13 mouse cellular contexts compared by ENCODE assay signal in genomic region chr17:29494732-29495076, GRCm38 (mm10). TPM values are rescaled to one million over a fixed set of nuclear protein-coding genes. Genes with fewer than 3 reads are reported as not detected.
DNase-seq lines count a peak whose midpoint lies in the region; ATAC-seq and TF ChIP-seq lines count a peak whose summit lies in the region.
"Had no signal": no experiment of that assay in that cellular context is flagged by ENCODE, and none has a peak within 500 bp of the region (broad histone marks: within the 10 kb centered on the region; RNA-seq: fewer than 3 reads in every experiment).

No protein-coding gene starts in this region.

- H3K4me3 ChIP-seq in gastrocnemius, adult 2 months, result peak overlapping the region; percentile 9; the same call in 1 of the 2 replicates
- H3K4me3 ChIP-seq in lung, embryonic 14.5 days (ENCODE audit: low read depth, low read length), result 0 out of 2 replicates have a peak overlapping the region, but pooled peaks have one; percentile 95
- H3K4me3 ChIP-seq in G1E (ENCODE audit: low read depth, low read length), result peak overlapping the region; percentile 99
- peak overlapping the region; percentile 85 for H3K4me3 ChIP-seq in liver, embryonic 11.5 days (ENCODE audit: low read depth, low read length)

- no peak overlapping the region for H3K4me2 ChIP-seq in lung, embryonic 14.5 days
- peak overlapping the region; percentile 88 for H3K4me2 ChIP-seq in liver, embryonic 11.5 days

- H3K9ac ChIP-seq in lung, embryonic 14.5 days, result no peak overlapping the region
- peak overlapping the region; percentile 99 for H3K9ac ChIP-seq in liver, embryonic 11.5 days (ENCODE audit: low read depth, low read length)

- ATAC-seq in lung, embryonic 14.5 days (ENCODE audit: insufficient read depth), result no peak
- ATAC-seq in G1E (ENCODE audit: extremely low read depth, insufficient number of reproducible peaks, low FRiP score, poor library complexity, severe bottlenecking), result no peak
- ATAC-seq in liver, embryonic 11.5 days (replicated peaks; ENCODE audit: low FRiP score), result no peak

- peak overlapping the region; percentile 28; the same call in 1 of the 2 replicates for H3K27ac ChIP-seq in gastrocnemius, adult 2 months
- H3K27ac ChIP-seq in lung, embryonic 14.5 days (ENCODE audit: low read depth), result no peak overlapping the region
- peak overlapping the region; percentile 89 for H3K27ac ChIP-seq in liver, embryonic 11.5 days (ENCODE audit: low read depth, low read length)

- H3K4me1 ChIP-seq in lung, embryonic 14.5 days (ENCODE audit: insufficient read depth), result no peaks in the 10 kb centered on the region
- peaks cover 45% of the 10 kb centered on the region for H3K4me1 ChIP-seq in G1E (ENCODE audit: insufficient read depth, low read depth, low read length)
- H3K4me1 ChIP-seq in liver, embryonic 11.5 days (replicated peaks; ENCODE audit: control insufficient read depth, insufficient read depth, low read length), result peaks cover 45% of the 10 kb centered on the region

- H3K9me3 ChIP-seq in lung, embryonic 14.5 days (ENCODE audit: low read depth, low read length), result no peaks in the 10 kb centered on the region
- no peaks in the 10 kb centered on the region for H3K9me3 ChIP-seq in G1E (replicated peaks)
- no peaks in the 10 kb centered on the region for H3K9me3 ChIP-seq in liver, embryonic 11.5 days (ENCODE audit: control insufficient read depth, low read length)

- DNase-seq in gastrocnemius, adult 2 months, result no peak
- no peak for DNase-seq in gastrocnemius, postnatal 10 days
- no peak for DNase-seq in lung, embryonic 14.5 days
- DNase-seq in lung, postnatal 36 days, result no peak
- DNase-seq in G1E (ENCODE audit: low spot score), result no peak
- no peak for DNase-seq in liver, embryonic 11.5 days (ENCODE audit: low spot score)
- no peak for DNase-seq in urinary bladder, adult 18-20 months (ENCODE audit: low spot score in 2 of 2)
- no peak for DNase-seq in B cell, adult 2 months
- DNase-seq: heart, adult 18-20 months; lung, postnatal 14 days had no signal

- H3K27me3 ChIP-seq in lung, embryonic 14.5 days (ENCODE audit: insufficient read depth, low read length), result no peaks in the 10 kb centered on the region
- no peaks in the 10 kb centered on the region for H3K27me3 ChIP-seq in G1E (ENCODE audit: insufficient read depth, low read length)
- no peaks in the 10 kb centered on the region for H3K27me3 ChIP-seq in liver, embryonic 11.5 days (replicated peaks; ENCODE audit: control insufficient read depth, insufficient read depth, low read length)

- 57% methylated on average over 8 of the region's 8 CpGs for WGBS in lung, embryonic 14.5 days
- 57% methylated on average over 7 of the region's 8 CpGs for WGBS in liver, embryonic 11.5 days

- intact Hi-C loops in gastrocnemius, adult 2 months (cut with DNase I), result no loop called here

- no peak for TF ChIP-seq CTCF in gastrocnemius, adult 2 months (IDR thresholded peaks at IDR 0.05)
- no peak for TF ChIP-seq CTCF in lung, embryonic 14.5 days (IDR thresholded peaks at IDR 0.05; ENCODE audit: low read depth)
- no peak for TF ChIP-seq CTCF in G1E (IDR thresholded peaks at IDR 0.05; ENCODE audit: low read depth, low read length)

- peaks cover 24% of the 10 kb centered on the region for H3K36me3 ChIP-seq in lung, embryonic 14.5 days (ENCODE audit: insufficient read depth)
- peaks cover 46% of the 10 kb centered on the region for H3K36me3 ChIP-seq in G1E (replicated peaks)
- peaks cover 18% of the 10 kb centered on the region for H3K36me3 ChIP-seq in liver, embryonic 11.5 days (ENCODE audit: control insufficient read depth, insufficient read depth, low read length)

RNA-seq across cellular contexts. Expression of gene Pim1, which starts 4.2 kb away (rescaled TPM):
- total RNA-seq in gastrocnemius, adult 2 months (2021), result 10 to 100 TPM; 13.8 to 35.2 TPM
- 10 to 100 TPM; 15.0 to 23.3 TPM for total RNA-seq in gastrocnemius, postnatal 10 days (2021)
- 14.1 and 16.0 TPM in 2 replicates for polyA plus RNA-seq in lung, embryonic 14.5 days (2014; fragmentation: Nextera tagmentation; extraction: Ambion mirVana)
- total RNA-seq in G1E (2014; fragmentation: Nextera tagmentation) (151 and 167 TPM in 2 replicates), G1E (2017) (174 and 180 TPM in 2 replicates)
- 123 and 154 TPM in 2 replicates for polyA plus RNA-seq in G1E (2012)
- 41.6 and 47.0 TPM in 2 replicates for polyA plus RNA-seq in liver, embryonic 11.5 days (2014; fragmentation: Nextera tagmentation; extraction: Ambion mirVana)

RNA-seq across cellular contexts. Expression of gene Gm17657, which starts 54.7 kb away (rescaled TPM):
- total RNA-seq in gastrocnemius, adult 2 months (2021), result not detected
- total RNA-seq in gastrocnemius, postnatal 10 days (2021), result not detected
- not detected in 2 replicates for polyA plus RNA-seq in lung, embryonic 14.5 days (2014; fragmentation: Nextera tagmentation; extraction: Ambion mirVana)
- total RNA-seq in G1E (2014; fragmentation: Nextera tagmentation), result not detected in 2 replicates
- 0.11 TPM in 1 of 2 replicates, not detected in the other for total RNA-seq in G1E (2017)
- polyA plus RNA-seq in G1E (2012), result not detected in 2 replicates
- 0.11 TPM in 1 of 2 replicates, not detected in the other for polyA plus RNA-seq in liver, embryonic 11.5 days (2014; fragmentation: Nextera tagmentation; extraction: Ambion mirVana)
- total RNA-seq: adrenal gland, postnatal 14 days; heart, adult 18-20 months; left cerebral cortex, adult 18-20 months had no signal
- polyA plus RNA-seq: kidney, embryonic 14.5 days had no signal

RNA-seq across cellular contexts. Expression of gene Tbc1d22b, which starts 54.9 kb away (rescaled TPM):
- 10 to 100 TPM; 10.4 to 11.9 TPM for total RNA-seq in gastrocnemius, adult 2 months (2021)
- 1 to 10 TPM; 9.3 to 9.8 TPM for total RNA-seq in gastrocnemius, postnatal 10 days (2021)
- polyA plus RNA-seq in lung, embryonic 14.5 days (2014; fragmentation: Nextera tagmentation; extraction: Ambion mirVana), result 17.4 TPM in 2 replicates
- 26.7 and 30.2 TPM in 2 replicates for total RNA-seq in G1E (2014; fragmentation: Nextera tagmentation)
- 5.3 and 6.0 TPM in 2 replicates for total RNA-seq in G1E (2017)
- polyA plus RNA-seq in G1E (2012), result 24.9 and 26.2 TPM in 2 replicates
- polyA plus RNA-seq in liver, embryonic 11.5 days (2014; fragmentation: Nextera tagmentation; extraction: Ambion mirVana), result 11.5 and 11.8 TPM in 2 replicates

RNA-seq across cellular contexts. Expression of gene Tmem217, which starts 57.5 kb away (rescaled TPM):
- total RNA-seq in gastrocnemius, adult 2 months (2021), result not detected
- total RNA-seq in gastrocnemius, postnatal 10 days (2021), result not detected
- polyA plus RNA-seq in lung, embryonic 14.5 days (2014; fragmentation: Nextera tagmentation; extraction: Ambion mirVana), result 0.43 and 0.46 TPM in 2 replicates
- total RNA-seq in G1E (2014; fragmentation: Nextera tagmentation) (2.9 TPM in 1 of 2 replicates, not detected in the other), G1E (2017) (0.33 and 0.41 TPM in 2 replicates)
- 0.11 TPM in 1 of 2 replicates, not detected in the other for polyA plus RNA-seq in G1E (2012)
- polyA plus RNA-seq in liver, embryonic 11.5 days (2014; fragmentation: Nextera tagmentation; extraction: Ambion mirVana), result 0.42 and 0.52 TPM in 2 replicates
- total RNA-seq: adrenal gland, postnatal 14 days; heart, adult 18-20 months; left cerebral cortex, adult 18-20 months had no signal

Comparison
In these comparisons a context has a peak if more than half of its experiments do, and no peak if none do; other contexts are left out.
1. H3K4me3 ChIP-seq: peak in every context shown above with its lines; median percentile 99 in G1E; 95 in lung, embryonic 14.5 days; 85 in liver, embryonic 11.5 days; 9 in gastrocnemius, adult 2 months.
2. RNA of gene Pim1, which starts 4.2 kb away (total RNA-seq): 151 to 180 TPM in G1E; 13.8 to 35.2 TPM in gastrocnemius, adult 2 months and 15.0 to 23.3 TPM in gastrocnemius, postnatal 10 days; every median in the first group is over 4 times any median in the second.